Mouse (Mus musculus) kidney, embryonic 14.5 days (tissue): ENCODE results near the gene Arhgap10. TPM values are rescaled to one million over a fixed set of nuclear protein-coding genes. Genes with fewer than 3 reads are reported as not detected.

Experiments
- ATAC-seq: fragments of 200-750 bp; cut with Nextera tagmentation; 2 replicates; pipeline ENCODE4 v1.8.0; 2017; ENCODE audit warnings: moderate number of reproducible peaks, mild to moderate bottlenecking, moderate TSS enrichment, moderate library complexity; ENCODE audit not compliant: low FRiP score, low TSS enrichment
- H3K27ac ChIP-seq: fragments of 300-500 bp; sonication (generic); 2 replicates; pipeline ENCODE4 v1.5.1; 2014; ENCODE audit warnings: low read depth, mild to moderate bottlenecking, low read length, moderate library complexity, mixed read lengths
- H3K27me3 ChIP-seq: fragments of 300-500 bp; sonication (generic); 2 replicates; pipeline ENCODE4 v1.6.1; 2014; ENCODE audit warnings: mild to moderate bottlenecking, low read length; ENCODE audit not compliant: control insufficient read depth, insufficient read depth
- H3K36me3 ChIP-seq: fragments of 300-500 bp; sonication (generic); 2 replicates; pipeline ENCODE4 v1.6.1; 2014; ENCODE audit warnings: low read length, mixed read lengths; ENCODE audit not compliant: control insufficient read depth, insufficient read depth
- H3K4me1 ChIP-seq: fragments of 300-500 bp; sonication (generic); 2 replicates; pipeline ENCODE4 v1.6.1; 2014; ENCODE audit warnings: low read length, mixed read lengths; ENCODE audit not compliant: control insufficient read depth, insufficient read depth
- H3K4me2 ChIP-seq: fragments of 300-500 bp; sonication (generic); replicated peaks from 2 replicates; pipeline ENCODE4 v1.6.1; 2014; ENCODE audit warnings: low read depth, mild to moderate bottlenecking, low read length
- H3K4me3 ChIP-seq: fragments of 300-500 bp; sonication (generic); 2 replicates; pipeline ENCODE4 v1.5.1; 2014; ENCODE audit warnings: mild to moderate bottlenecking, low read length
- H3K9ac ChIP-seq: fragments of 300-500 bp; sonication (generic); 2 replicates; pipeline ENCODE4 v1.6.1; 2014; ENCODE audit warnings: low read depth, mild to moderate bottlenecking, low read length, moderate library complexity
- H3K9me3 ChIP-seq: fragments of 300-500 bp; sonication (generic); 2 replicates; pipeline ENCODE4 v1.6.1; 2016; ENCODE audit warnings: low read length; ENCODE audit not compliant: control insufficient read depth
- WGBS: fragments of 180-500 bp; shearing (Covaris S2); extraction: QIAGEN DNeasy Blood & Tissue Kit; methylation state at CpG from one replicate; pipeline ENCODE4 v1.1.7; 2014; 5-methylcytosine and 5-hydroxymethylcytosine counted together
- polyA plus RNA-seq: library from polyadenylated mRNA; unstranded; fragments of >200 nt; fragmentation: Nextera tagmentation; extraction: Ambion mirVana; gene quantifications from 2 replicates; pipeline ENCODE4 v1.2.1, GENCODE M21; 2014

Arhgap10 gene
- polyA plus RNA-seq, 1 experiment from 2014 or later: 29.4 TPM

GRCm38 (mm10) chr8:77267941-77268405 is 249.8 kb downstream of the Arhgap10 start:
- H3K27me3 ChIP-seq: no peaks in the 10 kb centered on the region
- no peak overlapping the region for H3K27ac ChIP-seq
- 25% methylated on average over 1 of the region's 1 CpGs for WGBS
- peaks cover 4% of the 10 kb centered on the region; the same call in 1 of the 2 replicates for H3K9me3 ChIP-seq
- H3K4me2 ChIP-seq: no peak overlapping the region
- H3K4me3 ChIP-seq: no peak overlapping the region
- H3K9ac ChIP-seq: no peak overlapping the region
- no peaks in the 10 kb centered on the region; the same call in none of the 2 replicates for H3K36me3 ChIP-seq
- no peaks in the 10 kb centered on the region for H3K4me1 ChIP-seq
- ATAC-seq: no peak

GRCm38 (mm10) chr8:77262216-77263009 is 255.3 kb downstream of the Arhgap10 start:
- H3K4me3 ChIP-seq: no peak overlapping the region
- H3K4me2 ChIP-seq: no peak overlapping the region
- no peak overlapping the region for H3K27ac ChIP-seq
- no peak overlapping the region for H3K9ac ChIP-seq
- H3K36me3 ChIP-seq: peaks cover 10% of the 10 kb centered on the region; the same call in 1 of the 2 replicates
- ATAC-seq: no peak
- H3K4me1 ChIP-seq: no peaks in the 10 kb centered on the region
- WGBS: 72% methylated on average over 12 of the region's 12 CpGs
- no peaks in the 10 kb centered on the region for H3K9me3 ChIP-seq
- no peaks in the 10 kb centered on the region for H3K27me3 ChIP-seq

- 77% methylated on average over 6 of the region's 6 CpGs for WGBS
- Histone ChIP-seq H3K36me3 (peaks cover 20% of the 10 kb centered on the region; the same call in 1 of the 2 replicates), H3K27me3 (no peaks in the 10 kb centered on the region), H3K9me3 (no peaks in the 10 kb centered on the region), H3K27ac (no peak overlapping the region), H3K4me1 (no peaks in the 10 kb centered on the region), H3K4me2 (no peak overlapping the region), H3K4me3 (no peak overlapping the region), H3K9ac (no peak overlapping the region)
- ATAC-seq: no peak
These were observed 256.5 kb downstream of the Arhgap10 start for GRCm38 (mm10) chr8:77261215-77261614.

- no peaks in the 10 kb centered on the region for H3K27me3 ChIP-seq
- no peak for ATAC-seq
- H3K27ac ChIP-seq: no peak overlapping the region
- 96% methylated on average over 12 of the region's 12 CpGs for WGBS
- H3K9ac ChIP-seq: no peak overlapping the region
- no peaks in the 10 kb centered on the region for H3K4me1 ChIP-seq
- no peak overlapping the region for H3K4me2 ChIP-seq
- peaks cover 20% of the 10 kb centered on the region; the same call in 1 of the 2 replicates for H3K36me3 ChIP-seq
- no peaks in the 10 kb centered on the region for H3K9me3 ChIP-seq
- no peak overlapping the region for H3K4me3 ChIP-seq
These were observed 260.7 kb downstream of the Arhgap10 start for GRCm38 (mm10) chr8:77257085-77257451.

GRCm38 (mm10) chr8:77256450-77257084 is 261.2 kb downstream of the Arhgap10 start:
- H3K4me1 ChIP-seq: no peaks in the 10 kb centered on the region
- H3K9me3 ChIP-seq: no peaks in the 10 kb centered on the region
- peaks cover 20% of the 10 kb centered on the region; the same call in 1 of the 2 replicates for H3K36me3 ChIP-seq
- no peak overlapping the region for H3K4me3 ChIP-seq
- no peaks in the 10 kb centered on the region for H3K27me3 ChIP-seq
- no peak overlapping the region for H3K9ac ChIP-seq
- H3K4me2 ChIP-seq: no peak overlapping the region
- 97% methylated on average over 5 of the region's 5 CpGs for WGBS
- ATAC-seq: no peak
- no peak overlapping the region for H3K27ac ChIP-seq

GRCm38 (mm10) chr8:77254466-77254865 is 263.3 kb downstream of the Arhgap10 start:
- Histone ChIP-seq H3K36me3 (peaks cover 26% of the 10 kb centered on the region; the same call in 1 of the 2 replicates), H3K27ac (no peak overlapping the region), H3K4me3 (no peak overlapping the region), H3K4me1 (no peaks in the 10 kb centered on the region), H3K9me3 (no peaks in the 10 kb centered on the region), H3K4me2 (no peak overlapping the region), H3K9ac (no peak overlapping the region), H3K27me3 (no peaks in the 10 kb centered on the region)
- 75% methylated on average over 5 of the region's 5 CpGs for WGBS
- ATAC-seq: no peak

GRCm38 (mm10) chr8:77251134-77251533 is 266.6 kb downstream of the Arhgap10 start:
- no peaks in the 10 kb centered on the region for H3K4me1 ChIP-seq
- H3K27ac ChIP-seq: no peak overlapping the region
- ATAC-seq: no peak
- H3K9me3 ChIP-seq: no peaks in the 10 kb centered on the region
- no peak overlapping the region for H3K9ac ChIP-seq
- no peak overlapping the region for H3K4me3 ChIP-seq
- H3K4me2 ChIP-seq: no peak overlapping the region
- peaks cover 16% of the 10 kb centered on the region; the same call in 1 of the 2 replicates for H3K36me3 ChIP-seq
- 92% methylated on average over 5 of the region's 5 CpGs for WGBS
- H3K27me3 ChIP-seq: no peaks in the 10 kb centered on the region

GRCm38 (mm10) chr8:77250094-77250493 is 267.7 kb downstream of the Arhgap10 start:
- no peak overlapping the region for H3K4me2 ChIP-seq
- no peak overlapping the region for H3K9ac ChIP-seq
- no peak for ATAC-seq
- H3K9me3 ChIP-seq: no peaks in the 10 kb centered on the region
- H3K27ac ChIP-seq: no peak overlapping the region
- H3K36me3 ChIP-seq: peaks cover 16% of the 10 kb centered on the region; the same call in 1 of the 2 replicates
- 74% methylated on average over 3 of the region's 3 CpGs for WGBS
- peaks cover 1% of the 10 kb centered on the region; the same call in 1 of the 2 replicates for H3K4me1 ChIP-seq
- no peak overlapping the region for H3K4me3 ChIP-seq
- no peaks in the 10 kb centered on the region for H3K27me3 ChIP-seq

- no peak overlapping the region for H3K4me3 ChIP-seq
- no peak overlapping the region for H3K4me2 ChIP-seq
- H3K27me3 ChIP-seq: no peaks in the 10 kb centered on the region
- H3K9ac ChIP-seq: no peak overlapping the region
- WGBS: 71% methylated on average over 3 of the region's 3 CpGs
- H3K27ac ChIP-seq: no peak overlapping the region
- no peaks in the 10 kb centered on the region for H3K9me3 ChIP-seq
- ATAC-seq: no peak
- H3K36me3 ChIP-seq: no peaks in the 10 kb centered on the region
- peaks cover 5% of the 10 kb centered on the region; the same call in 1 of the 2 replicates for H3K4me1 ChIP-seq
These were observed 276.4 kb downstream of the Arhgap10 start for GRCm38 (mm10) chr8:77241381-77241780.
